Mouse (Mus musculus) hindbrain, embryonic 11.5 days (tissue): ENCODE results near the gene Ppp1r8. TPM values are rescaled to one million over a fixed set of nuclear protein-coding genes. Genes with fewer than 3 reads are reported as not detected.

Source experiments
- ATAC-seq: fragments of 200-750 bp; cut with Nextera tagmentation; 2 replicates; pipeline ENCODE4 v1.8.0; 2017; ENCODE audit warnings: mild to moderate bottlenecking, moderate TSS enrichment, moderate library complexity; ENCODE audit not compliant: low FRiP score
- DNase-seq: peaks from one replicate; pipeline ENCODE4 v3.0.0-alpha.2; 2015; ENCODE audit warnings: low spot score
- H3K27ac ChIP-seq: fragments of 300-500 bp; sonication (generic); 2 replicates; pipeline ENCODE4 v1.5.1; 2014; ENCODE audit warnings: mild to moderate bottlenecking, low read depth, low read length
- H3K27me3 ChIP-seq: fragments of 300-500 bp; sonication (generic); 2 replicates; pipeline ENCODE4 v1.6.1; 2014; ENCODE audit warnings: mild to moderate bottlenecking, low read length, moderate library complexity, mixed read lengths; ENCODE audit not compliant: control insufficient read depth, insufficient read depth
- H3K36me3 ChIP-seq: fragments of 300-500 bp; sonication (generic); 2 replicates; pipeline ENCODE4 v1.6.1; 2014; ENCODE audit warnings: mild to moderate bottlenecking, low read length, moderate library complexity, mixed read lengths; ENCODE audit not compliant: control insufficient read depth, insufficient read depth
- H3K4me1 ChIP-seq: fragments of 300-500 bp; sonication (generic); replicated peaks from 2 replicates; pipeline ENCODE4 v1.6.1; 2014; ENCODE audit warnings: low read length, mixed read lengths; ENCODE audit not compliant: control insufficient read depth, insufficient read depth
- H3K4me2 ChIP-seq: fragments of 300-500 bp; sonication (generic); replicated peaks from 2 replicates; pipeline ENCODE4 v1.6.1; 2014; ENCODE audit warnings: mild to moderate bottlenecking, low read depth, low read length
- H3K4me3 ChIP-seq: fragments of 300-500 bp; sonication (generic); 2 replicates; pipeline ENCODE4 v1.5.1; 2014; ENCODE audit warnings: low read depth, low read length
- H3K9ac ChIP-seq: fragments of 300-500 bp; sonication (generic); 2 replicates; pipeline ENCODE4 v1.6.1; 2014; ENCODE audit warnings: low read depth, low read length
- H3K9me3 ChIP-seq: fragments of 300-500 bp; sonication (generic); 2 replicates; pipeline ENCODE4 v1.6.1; 2016; ENCODE audit warnings: low read length; ENCODE audit not compliant: control insufficient read depth
- WGBS: fragments of 180-500 bp; shearing (Covaris S2); extraction: QIAGEN DNeasy Blood & Tissue Kit; methylation state at CpG from one replicate; pipeline ENCODE4 v1.1.7; 2014; 5-methylcytosine and 5-hydroxymethylcytosine counted together
- polyA plus RNA-seq: library from polyadenylated mRNA; unstranded; fragments of >200 nt; fragmentation: Nextera tagmentation; extraction: Ambion mirVana; gene quantifications from 2 replicates; pipeline ENCODE4 v1.2.1, GENCODE M21; 2014

Ppp1r8 gene
- polyA plus RNA-seq, 1 experiment from 2014 or later: 87.2 TPM

- no peak overlapping the region for H3K9ac ChIP-seq
- no peak overlapping the region for H3K4me2 ChIP-seq
- H3K9me3 ChIP-seq: no peaks in the 10 kb centered on the region
- no peaks in the 10 kb centered on the region for H3K27me3 ChIP-seq
- no peaks in the 10 kb centered on the region for H3K36me3 ChIP-seq
- 71% methylated on average over 2 of the region's 2 CpGs for WGBS
- H3K27ac ChIP-seq: no peak overlapping the region
- H3K4me3 ChIP-seq: no peak overlapping the region
- ATAC-seq (no peak), DNase-seq (no peak)
- H3K4me1 ChIP-seq: no peaks in the 10 kb centered on the region
Measured at GRCm38 (mm10) chr4:132816855-132817254, 26.1 kb downstream of the Ppp1r8 start.

- Histone ChIP-seq H3K4me3 (no peak overlapping the region), H3K36me3 (no peaks in the 10 kb centered on the region), H3K4me2 (no peak overlapping the region), H3K27me3 (no peaks in the 10 kb centered on the region), H3K27ac (no peak overlapping the region), H3K4me1 (no peaks in the 10 kb centered on the region), H3K9me3 (no peaks in the 10 kb centered on the region), H3K9ac (no peak overlapping the region)
- DNase-seq (no peak), ATAC-seq (no peak)
- 89% methylated on average over 7 of the region's 7 CpGs for WGBS
Measured at GRCm38 (mm10) chr4:132816404-132816803, 26.6 kb downstream of the Ppp1r8 start.

- H3K9me3 ChIP-seq: no peaks in the 10 kb centered on the region
- no peak overlapping the region for H3K9ac ChIP-seq
- DNase-seq (no peak), ATAC-seq (no peak)
- H3K4me1 ChIP-seq: no peaks in the 10 kb centered on the region
- H3K27me3 ChIP-seq: no peaks in the 10 kb centered on the region
- H3K36me3 ChIP-seq: no peaks in the 10 kb centered on the region
- WGBS: 96% methylated on average over 5 of the region's 5 CpGs
- H3K27ac ChIP-seq: no peak overlapping the region
- no peak overlapping the region for H3K4me3 ChIP-seq
- no peak overlapping the region for H3K4me2 ChIP-seq
Measured at GRCm38 (mm10) chr4:132809621-132810020, 33.3 kb downstream of the Ppp1r8 start.

- DNase-seq: no peak
- no peaks in the 10 kb centered on the region for H3K9me3 ChIP-seq
- 75% methylated on average over 5 of the region's 5 CpGs for WGBS
- H3K4me2 ChIP-seq: no peak overlapping the region
- H3K27me3 ChIP-seq: no peaks in the 10 kb centered on the region
- H3K27ac ChIP-seq: no peak overlapping the region
- H3K4me1 ChIP-seq: no peaks in the 10 kb centered on the region
- H3K9ac ChIP-seq: no peak overlapping the region
- no peak for ATAC-seq
- no peak overlapping the region for H3K4me3 ChIP-seq
- H3K36me3 ChIP-seq: no peaks in the 10 kb centered on the region
Measured at GRCm38 (mm10) chr4:132807771-132808641, 35.0 kb downstream of the Ppp1r8 start.

GRCm38 (mm10) chr4:132806620-132807191 is 36.3 kb downstream of the Ppp1r8 start:
- 92% methylated on average over 7 of the region's 7 CpGs for WGBS
- no peaks in the 10 kb centered on the region for H3K36me3 ChIP-seq
- no peaks in the 10 kb centered on the region for H3K4me1 ChIP-seq
- H3K4me3 ChIP-seq: no peak overlapping the region
- no peak overlapping the region for H3K4me2 ChIP-seq
- no peaks in the 10 kb centered on the region for H3K9me3 ChIP-seq
- no peak overlapping the region for H3K27ac ChIP-seq
- no peak overlapping the region for H3K9ac ChIP-seq
- no peaks in the 10 kb centered on the region for H3K27me3 ChIP-seq
- ATAC-seq (no peak), DNase-seq (no peak)

GRCm38 (mm10) chr4:132805599-132806197 is 37.3 kb downstream of the Ppp1r8 start:
- no peak for ATAC-seq
- H3K27me3 ChIP-seq: no peaks in the 10 kb centered on the region
- WGBS: 89% methylated on average over 12 of the region's 12 CpGs
- H3K4me2 ChIP-seq: no peak overlapping the region
- H3K36me3 ChIP-seq: no peaks in the 10 kb centered on the region
- no peak overlapping the region for H3K27ac ChIP-seq
- no peaks in the 10 kb centered on the region for H3K9me3 ChIP-seq
- no peak overlapping the region for H3K9ac ChIP-seq
- no peak for DNase-seq
- no peaks in the 10 kb centered on the region for H3K4me1 ChIP-seq
- H3K4me3 ChIP-seq: no peak overlapping the region

- WGBS: 85% methylated on average over 5 of the region's 5 CpGs
- Histone ChIP-seq H3K4me1 (no peaks in the 10 kb centered on the region), H3K36me3 (no peaks in the 10 kb centered on the region)
Measured at GRCm38 (mm10) chr4:132805146-132805545, 37.8 kb downstream of the Ppp1r8 start.

GRCm38 (mm10) chr4:132804331-132804730 is 38.6 kb downstream of the Ppp1r8 start:
- WGBS: 96% methylated on average over 6 of the region's 6 CpGs
- no peaks in the 10 kb centered on the region for H3K36me3 ChIP-seq
- H3K4me2 ChIP-seq: no peak overlapping the region
- H3K27ac ChIP-seq: no peak overlapping the region
- no peak overlapping the region for H3K9ac ChIP-seq
- H3K9me3 ChIP-seq: no peaks in the 10 kb centered on the region
- DNase-seq (no peak), ATAC-seq (no peak)
- no peaks in the 10 kb centered on the region for H3K27me3 ChIP-seq
- no peak overlapping the region for H3K4me3 ChIP-seq
- H3K4me1 ChIP-seq: no peaks in the 10 kb centered on the region

More at GRCm38 (mm10) chr4:132805146-132805545, 37.8 kb downstream of the Ppp1r8 start:
- Histone ChIP-seq H3K9me3 (no peaks in the 10 kb centered on the region), H3K4me3 (no peak overlapping the region), H3K27me3 (no peaks in the 10 kb centered on the region), H3K27ac (no peak overlapping the region), H3K9ac (no peak overlapping the region), H3K4me2 (no peak overlapping the region)
- DNase-seq (no peak), ATAC-seq (no peak)
